Mouse (Mus musculus) ES-E14 (cell line): Measurements from ENCODE around the gene Sned1. TPM values are rescaled to one million over a fixed set of nuclear protein-coding genes. Genes with fewer than 3 reads are reported as not detected.

ENCODE experiments used
- DNase-seq: peaks from one replicate; pipeline ENCODE4 v3.0.0-alpha.2; 2013; ENCODE audit warnings: low read depth, low spot score
- H3K27ac ChIP-seq: 2 replicates; pipeline ENCODE4 v1.5.1; 2012; ENCODE audit warnings: low read depth, mild to moderate bottlenecking, low read length, moderate library complexity, mixed read lengths; ENCODE audit not compliant: poor library complexity, insufficient read depth, severe bottlenecking
- H3K36me3 ChIP-seq: 2 replicates; pipeline ENCODE4 v1.6.1; 2012; ENCODE audit warnings: mild to moderate bottlenecking, low read length, moderate library complexity, mixed read lengths; ENCODE audit not compliant: control insufficient read depth, poor library complexity, insufficient read depth, severe bottlenecking
- H3K4me1 ChIP-seq, 2 experiments: fragments of 150-350 bp in 1 of 2; sonication (generic) in 1 of 2; 2 replicates each; pipeline ENCODE4 v1.6.1; 2012; ENCODE audit warnings: low read length in 2 of 2, mild to moderate bottlenecking in 1 of 2, mixed read lengths in 1 of 2; ENCODE audit not compliant: control insufficient read depth in 2 of 2, insufficient read depth in 2 of 2, poor library complexity in 1 of 2
- H3K4me3 ChIP-seq, 2 experiments: fragments of 150-350 bp in 1 of 2; sonication (generic) in 1 of 2; 2 replicates each; pipeline ENCODE4 v1.5.1; 2012; ENCODE audit warnings: low read length in 2 of 2, low read depth in 1 of 2, mild to moderate bottlenecking in 1 of 2, mixed read lengths in 1 of 2; ENCODE audit not compliant: insufficient read depth in 1 of 2, poor library complexity in 1 of 2, severe bottlenecking in 1 of 2
- H3K9ac ChIP-seq: 2 replicates; pipeline ENCODE4 v1.6.1; 2012; ENCODE audit warnings: low read depth, mild to moderate bottlenecking, low read length, mixed read lengths; ENCODE audit not compliant: poor library complexity, insufficient read depth, severe bottlenecking
- H3K9me3 ChIP-seq: fragments of 150-350 bp; sonication (generic); 2 replicates; pipeline ENCODE4 v1.6.1; 2012; ENCODE audit warnings: low read depth, mild to moderate bottlenecking, low read length; ENCODE audit not compliant: control insufficient read depth, insufficient read depth
- CHD2 ChIP-seq: IDR thresholded peaks from 2 replicates; pipeline ENCODE4 v1.6.1; 2014; ENCODE audit warnings: mild to moderate bottlenecking, low read depth, low read length, inconsistent platforms
- HCFC1 ChIP-seq: IDR thresholded peaks from 2 replicates; pipeline ENCODE4 v1.6.1; 2012; ENCODE audit warnings: low read length, inconsistent platforms, borderline replicate concordance; ENCODE audit not compliant: insufficient read depth
- MAFK ChIP-seq: IDR thresholded peaks from 2 replicates; pipeline ENCODE4 v1.6.1; 2014; ENCODE audit warnings: mild to moderate bottlenecking, low read depth, low read length, inconsistent platforms; ENCODE audit not compliant: insufficient read depth
- ZC3H11A ChIP-seq: IDR thresholded peaks from 2 replicates; pipeline ENCODE4 v1.6.1; 2012; ENCODE audit warnings: low read depth, mild to moderate bottlenecking, inconsistent platforms, low read length, borderline replicate concordance
- ZNF384 ChIP-seq: IDR thresholded peaks from 2 replicates; pipeline ENCODE4 v1.6.1; 2012; ENCODE audit warnings: low read depth, low read length, inconsistent platforms
- in situ Hi-C, 2 experiments: fragments of 600-800 bp; cut with MboI; formaldehyde crosslinking; loops; one replicate each; pipeline ENCODE4 v1.15.1; 2025; ENCODE audit warnings: low sequenced_read_pairs in 2 of 2, inconsistent platforms in 1 of 2; ENCODE audit not compliant: unreplicated experiment in 2 of 2
- total RNA-seq: library from RNA; depleted of rRNA; stranded (reverse); fragments of 300-350 nt; gene quantifications from 2 replicates; pipeline ENCODE4 v1.2.3, GENCODE M21; 2012

Sned1 gene
- total RNA-seq, 1 experiment, result 11.8 TPM

- Histone ChIP-seq H3K4me3 (no peak overlapping the region), H3K36me3 (no peaks in the 10 kb centered on the region), H3K9ac (no peak overlapping the region), H3K9me3 (no peaks in the 10 kb centered on the region), H3K27ac (no peak overlapping the region), H3K4me1 (peaks cover 2 to 18% of the 10 kb centered on the region in 2 experiments; a peak in 2 of 4 replicates)
- no peak for DNase-seq
- TF ChIP-seq CHD2 (no peak), ZC3H11A (no peak)
- in situ Hi-C loops, result no loop called here
Measured at GRCm38 (mm10) chr1:93229626-93230025, 6.0 kb upstream of the Sned1 start.

- peak overlapping the region; percentile 70 to 77 for H3K4me3 ChIP-seq
- DNase-seq, result no peak
- no peaks in the 10 kb centered on the region for H3K9me3 ChIP-seq
- peaks cover 3% of the 10 kb centered on the region; the same call in 1 of the 2 replicates for H3K36me3 ChIP-seq
- in situ Hi-C loops, result no loop called here
- H3K9ac ChIP-seq, result peak overlapping the region; percentile 66
- TF ChIP-seq CHD2 (no peak), ZNF384 (no peak), MAFK (no peak), HCFC1 (no peak), ZC3H11A (no peak)
- no peak overlapping the region for H3K27ac ChIP-seq
- peaks cover 2 to 16% of the 10 kb centered on the region in 2 experiments; a peak in 3 of 4 replicates for H3K4me1 ChIP-seq
Measured at GRCm38 (mm10) chr1:93236545-93236924, 894 bp downstream of the Sned1 start.

- H3K27ac ChIP-seq, result no peak overlapping the region
- DNase-seq, result no peak
- H3K4me3 ChIP-seq, result no peak overlapping the region
- TF ChIP-seq MAFK, result no peak
- no peak for TF ChIP-seq CHD2
- in situ Hi-C loops, result no loop called here
- peaks cover 2 to 16% of the 10 kb centered on the region in 2 experiments; a peak in 3 of 4 replicates for H3K4me1 ChIP-seq
- H3K9ac ChIP-seq, result no peak overlapping the region
- H3K36me3 ChIP-seq, result peaks cover 3% of the 10 kb centered on the region; the same call in 1 of the 2 replicates
- no peaks in the 10 kb centered on the region for H3K9me3 ChIP-seq
Measured at GRCm38 (mm10) chr1:93237676-93238075, 2.0 kb downstream of the Sned1 start.

GRCm38 (mm10) chr1:93238201-93238600 is 2.6 kb downstream of the Sned1 start:
- peaks cover 3% of the 10 kb centered on the region; the same call in 1 of the 2 replicates for H3K36me3 ChIP-seq
- in situ Hi-C loops, result no loop called here
- no peak for DNase-seq
- H3K9me3 ChIP-seq, result no peaks in the 10 kb centered on the region
- no peak overlapping the region for H3K27ac ChIP-seq
- H3K9ac ChIP-seq, result no peak overlapping the region
- peak; percentile 18; the same call in 1 of the 2 replicates for TF ChIP-seq ZC3H11A
- no peak for TF ChIP-seq CHD2
- no peak overlapping the region for H3K4me3 ChIP-seq
- H3K4me1 ChIP-seq, result peaks cover 2 to 16% of the 10 kb centered on the region in 2 experiments; a peak in 3 of 4 replicates

GRCm38 (mm10) chr1:93245936-93246335 is 10.3 kb downstream of the Sned1 start:
- Histone ChIP-seq H3K9ac (no peak overlapping the region), H3K9me3 (no peaks in the 10 kb centered on the region), H3K27ac (no peak overlapping the region), H3K4me3 (no peak overlapping the region), H3K36me3 (peaks cover 2% of the 10 kb centered on the region; the same call in 1 of the 2 replicates), H3K4me1 (peaks cover 0 to 2% of the 10 kb centered on the region in 2 experiments; a peak in 1 of 4 replicates)
- no peak for DNase-seq
- TF ChIP-seq HCFC1 (no peak), ZNF384 (no peak), ZC3H11A (no peak), CHD2 (no peak), MAFK (no peak)
- in situ Hi-C loops, result no loop called here
